Mouse (Mus musculus): Measurements from ENCODE around the gene Cdkl4. TPM values are rescaled to one million over a fixed set of nuclear protein-coding genes. Genes with fewer than 3 reads are reported as not detected.
A peak's percentile ranks its signal among the peaks of the same experiment; 100 is the strongest.

Cdkl4 gene
- polyA plus RNA-seq, 1 experiment from 2014 or later: 1.4 TPM

DNA sequence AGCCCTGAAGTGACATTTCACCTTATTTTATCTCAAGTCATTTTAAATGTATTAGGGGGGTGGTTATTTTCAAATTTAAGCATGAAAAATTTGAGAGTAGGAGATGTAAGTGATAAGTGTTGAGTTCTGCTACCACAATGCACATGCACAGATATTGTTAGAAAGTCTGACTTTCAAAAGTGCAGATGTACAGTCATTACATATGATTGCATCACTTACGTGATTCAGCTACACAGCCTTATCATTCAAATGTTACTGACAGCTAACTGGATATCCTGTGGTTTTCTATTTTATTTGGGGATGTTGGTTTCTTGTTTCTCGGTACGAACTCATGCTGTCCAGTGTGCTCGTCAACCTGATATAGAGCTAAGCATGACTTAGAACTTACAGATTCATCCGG is 92.5 kb downstream of the Cdkl4 start:
- DNase-seq (ENCODE audit: low spot score) (no peak), ATAC-seq (replicated peaks; ENCODE audit: insufficient number of reproducible peaks, low FRiP score, low TSS enrichment, low read depth) (no peak)
- WGBS: 92% methylated on average over 5 of the region's 5 CpGs
- H3K4me2 ChIP-seq (ENCODE audit: low read depth, low read length): no peak overlapping the region
- no peaks in the 10 kb centered on the region for H3K36me3 ChIP-seq (replicated peaks; ENCODE audit: control insufficient read depth, insufficient read depth, low read depth, low read length)
- no peaks in the 10 kb centered on the region for H3K9me3 ChIP-seq (replicated peaks; ENCODE audit: control insufficient read depth, low read length)
- H3K27ac ChIP-seq (replicated peaks; ENCODE audit: low read depth, low read length): no peak overlapping the region
- H3K4me3 ChIP-seq (ENCODE audit: low read depth, low read length): no peak overlapping the region
- H3K9ac ChIP-seq (replicated peaks; ENCODE audit: low read length): no peak overlapping the region
- no peaks in the 10 kb centered on the region; the same call in 1 of the 2 replicates for H3K4me1 ChIP-seq (ENCODE audit: control insufficient read depth, insufficient read depth, low read length)
- H3K27me3 ChIP-seq (ENCODE audit: control insufficient read depth, insufficient read depth, low read length): no peaks in the 10 kb centered on the region

DNA sequence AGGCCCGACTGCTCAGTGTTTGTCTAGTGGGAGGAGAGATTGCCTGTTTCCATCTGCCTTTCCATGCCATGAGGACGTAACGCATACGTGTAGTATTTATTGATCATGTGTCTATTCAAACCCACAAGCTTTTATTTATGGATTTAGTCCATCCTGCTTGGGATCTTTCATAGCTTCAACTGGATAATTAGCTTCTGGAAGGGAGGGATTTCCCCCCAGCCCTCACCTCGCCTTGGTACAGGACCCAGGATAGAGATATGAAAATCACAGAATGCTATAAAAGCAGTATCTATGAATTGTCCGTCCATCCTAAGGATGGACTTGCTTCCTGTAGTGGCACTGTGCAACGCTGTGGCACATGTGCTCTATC is 96.8 kb downstream of the Cdkl4 start:
- H3K4me2 ChIP-seq (ENCODE audit: low read depth, low read length): peak overlapping the region; percentile 75; the same call in 1 of the 2 replicates
- H3K9ac ChIP-seq (replicated peaks; ENCODE audit: low read length): peak overlapping the region; percentile 95
- peak overlapping the region; percentile 98 for H3K4me3 ChIP-seq (ENCODE audit: low read depth, low read length)
- no peaks in the 10 kb centered on the region for H3K9me3 ChIP-seq (replicated peaks; ENCODE audit: control insufficient read depth, low read length)
- no peak for ATAC-seq (replicated peaks; ENCODE audit: insufficient number of reproducible peaks, low FRiP score, low TSS enrichment, low read depth)
- 52% methylated on average over 7 of the region's 7 CpGs for WGBS
- no peak for DNase-seq (ENCODE audit: low spot score)
- H3K27ac ChIP-seq (replicated peaks; ENCODE audit: low read depth, low read length): peak overlapping the region; percentile 90; the same call in 1 of the 2 replicates
- H3K27me3 ChIP-seq (ENCODE audit: control insufficient read depth, insufficient read depth, low read length): no peaks in the 10 kb centered on the region
- no peaks in the 10 kb centered on the region; the same call in 1 of the 2 replicates for H3K4me1 ChIP-seq (ENCODE audit: control insufficient read depth, insufficient read depth, low read length)
- H3K36me3 ChIP-seq (replicated peaks; ENCODE audit: control insufficient read depth, insufficient read depth, low read depth, low read length): no peaks in the 10 kb centered on the region

- DNase-seq (ENCODE audit: low spot score) (peak; percentile 95), ATAC-seq (replicated peaks; ENCODE audit: insufficient number of reproducible peaks, low FRiP score, low TSS enrichment, low read depth) (peak; percentile 77)
- Histone ChIP-seq H3K27ac (replicated peaks; ENCODE audit: low read depth, low read length) (peak within 1 kb of the TSS; percentile 90), H3K36me3 (replicated peaks; ENCODE audit: control insufficient read depth, insufficient read depth, low read depth, low read length) (no peaks in the 10 kb centered on the region), H3K4me2 (ENCODE audit: low read depth, low read length) (peak within 1 kb of the TSS; percentile 75), H3K4me3 (ENCODE audit: low read depth, low read length) (peak within 1 kb of the TSS; percentile 98), H3K9ac (replicated peaks; ENCODE audit: low read length) (peak within 1 kb of the TSS; percentile 95), H3K9me3 (replicated peaks; ENCODE audit: control insufficient read depth, low read length) (no peaks in the 10 kb centered on the region), H3K4me1 (ENCODE audit: control insufficient read depth, insufficient read depth, low read length) (no peaks in the 10 kb centered on the region; the same call in 1 of the 2 replicates), H3K27me3 (ENCODE audit: control insufficient read depth, insufficient read depth, low read length) (no peaks in the 10 kb centered on the region)
- WGBS: under 1% methylated on average over 64 of the region's 90 CpGs
Measured at GRCm38 (mm10) chr17:80480031-80480854, 97.4 kb downstream of the Cdkl4 start, which contains the start of gene Sos1. Gene Sos1, minus strand, starts transcription at chr17:80480453.

- no peaks in the 10 kb centered on the region for H3K27me3 ChIP-seq (ENCODE audit: control insufficient read depth, insufficient read depth, low read length)
- under 1% methylated on average over 70 of the region's 71 CpGs for WGBS
- H3K4me3 ChIP-seq (ENCODE audit: low read depth, low read length): peak overlapping the region; percentile 98
- H3K4me1 ChIP-seq (ENCODE audit: control insufficient read depth, insufficient read depth, low read length): no peaks in the 10 kb centered on the region; the same call in 1 of the 2 replicates
- peak overlapping the region; percentile 90 for H3K27ac ChIP-seq (replicated peaks; ENCODE audit: low read depth, low read length)
- H3K4me2 ChIP-seq (ENCODE audit: low read depth, low read length): peak overlapping the region; percentile 75
- DNase-seq (ENCODE audit: low spot score) (peak; percentile 58), ATAC-seq (replicated peaks; ENCODE audit: insufficient number of reproducible peaks, low FRiP score, low TSS enrichment, low read depth) (peak; percentile 50)
- no peaks in the 10 kb centered on the region for H3K9me3 ChIP-seq (replicated peaks; ENCODE audit: control insufficient read depth, low read length)
- no peaks in the 10 kb centered on the region for H3K36me3 ChIP-seq (replicated peaks; ENCODE audit: control insufficient read depth, insufficient read depth, low read depth, low read length)
- peak overlapping the region; percentile 95 for H3K9ac ChIP-seq (replicated peaks; ENCODE audit: low read length)
Measured at GRCm38 (mm10) chr17:80479295-80480030, 98.2 kb downstream of the Cdkl4 start.

GRCm38 (mm10) chr17:80477679-80478078 is 99.9 kb downstream of the Cdkl4 start:
- H3K27ac ChIP-seq (replicated peaks; ENCODE audit: low read depth, low read length): no peak overlapping the region
- no peaks in the 10 kb centered on the region; the same call in 1 of the 2 replicates for H3K4me1 ChIP-seq (ENCODE audit: control insufficient read depth, insufficient read depth, low read length)
- no peaks in the 10 kb centered on the region for H3K9me3 ChIP-seq (replicated peaks; ENCODE audit: control insufficient read depth, low read length)
- H3K9ac ChIP-seq (replicated peaks; ENCODE audit: low read length): no peak overlapping the region
- ATAC-seq (replicated peaks; ENCODE audit: insufficient number of reproducible peaks, low FRiP score, low TSS enrichment, low read depth) (no peak), DNase-seq (ENCODE audit: low spot score) (no peak)
- no peaks in the 10 kb centered on the region for H3K36me3 ChIP-seq (replicated peaks; ENCODE audit: control insufficient read depth, insufficient read depth, low read depth, low read length)
- H3K4me2 ChIP-seq (ENCODE audit: low read depth, low read length): no peak overlapping the region
- H3K4me3 ChIP-seq (ENCODE audit: low read depth, low read length): no peak overlapping the region
- WGBS: 80% methylated on average over 2 of the region's 2 CpGs
- no peaks in the 10 kb centered on the region for H3K27me3 ChIP-seq (ENCODE audit: control insufficient read depth, insufficient read depth, low read length)

DNA sequence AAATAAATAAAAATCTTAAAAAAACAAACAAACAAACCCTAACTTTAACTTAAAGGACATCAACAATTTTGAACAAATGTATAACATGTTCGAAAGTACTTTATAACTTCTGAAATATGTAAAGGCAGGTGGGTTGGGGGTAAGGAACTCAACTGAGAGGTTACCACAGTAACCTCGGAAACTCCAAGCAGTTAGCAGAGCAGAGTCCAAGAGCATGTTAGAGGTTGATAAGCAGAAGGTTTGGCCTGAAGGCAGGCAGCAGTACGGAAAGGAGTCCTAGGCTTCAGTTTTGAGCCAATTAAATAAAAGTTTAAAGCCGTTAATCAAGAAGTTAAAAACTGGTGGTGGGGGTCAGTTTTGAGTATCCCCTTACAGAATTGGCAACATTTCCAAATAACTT is 101.1 kb downstream of the Cdkl4 start:
- Histone ChIP-seq H3K4me2 (ENCODE audit: low read depth, low read length) (no peak overlapping the region), H3K36me3 (replicated peaks; ENCODE audit: control insufficient read depth, insufficient read depth, low read depth, low read length) (no peaks in the 10 kb centered on the region), H3K27ac (replicated peaks; ENCODE audit: low read depth, low read length) (no peak overlapping the region), H3K27me3 (ENCODE audit: control insufficient read depth, insufficient read depth, low read length) (no peaks in the 10 kb centered on the region), H3K9me3 (replicated peaks; ENCODE audit: control insufficient read depth, low read length) (no peaks in the 10 kb centered on the region), H3K4me1 (ENCODE audit: control insufficient read depth, insufficient read depth, low read length) (no peaks in the 10 kb centered on the region), H3K4me3 (ENCODE audit: low read depth, low read length) (no peak overlapping the region), H3K9ac (replicated peaks; ENCODE audit: low read length) (no peak overlapping the region)
- ATAC-seq (replicated peaks; ENCODE audit: insufficient number of reproducible peaks, low FRiP score, low TSS enrichment, low read depth) (no peak), DNase-seq (ENCODE audit: low spot score) (no peak)
- WGBS: 88% methylated on average over 4 of the region's 4 CpGs
